ENCODE assay signal across 14 mouse cellular contexts in the genomic region with DNA sequence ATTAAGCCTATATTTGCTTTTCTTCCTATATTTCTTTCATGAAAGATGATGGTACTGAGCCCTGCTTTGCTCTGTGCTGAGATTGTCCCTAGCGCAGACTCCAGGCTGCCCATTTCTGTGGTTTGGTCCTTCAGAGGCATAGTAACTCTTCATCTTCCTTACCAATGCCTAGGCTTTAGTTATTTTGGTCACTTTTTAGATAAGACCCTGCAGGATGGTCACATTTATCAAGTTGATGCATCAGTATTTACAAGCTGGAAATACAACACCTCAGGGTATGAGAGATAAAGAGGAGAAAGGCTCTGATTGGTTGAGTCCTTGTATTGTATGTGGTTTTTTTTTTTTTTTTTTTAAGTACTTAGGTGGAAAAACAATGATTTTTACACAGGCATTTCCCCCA. TPM values are rescaled to one million over a fixed set of nuclear protein-coding genes. Genes with fewer than 3 reads are reported as not detected.
DNase-seq lines count a peak whose midpoint lies in the region; ATAC-seq and TF ChIP-seq lines count a peak whose summit lies in the region.
"Had no signal": no experiment of that assay in that cellular context is flagged by ENCODE, and none has a peak within 500 bp of the region (broad histone marks: within the 10 kb centered on the region; RNA-seq: fewer than 3 reads in every experiment).

No protein-coding gene starts in this region.

- WGBS in kidney, adult 2 months: 23% methylated on average over 1 of the region's 1 CpGs
- 17% methylated on average over 1 of the region's 1 CpGs for WGBS in embryonic facial prominence, embryonic 12.5 days
- 9% methylated on average over 1 of the region's 1 CpGs for WGBS in hindbrain, embryonic 10.5 days
- 5% methylated on average over 1 of the region's 1 CpGs for WGBS in midbrain, embryonic 14.5 days

- peaks cover 12% of the 10 kb centered on the region for H3K27me3 ChIP-seq in kidney, adult 2 months (replicated peaks; ENCODE audit: control insufficient read depth, insufficient read depth, low read length)
- peaks cover 58% of the 10 kb centered on the region for H3K27me3 ChIP-seq in embryonic facial prominence, embryonic 12.5 days
- H3K27me3 ChIP-seq in hindbrain, embryonic 10.5 days (ENCODE audit: insufficient read depth, poor library complexity, severe bottlenecking): peaks cover 75% of the 10 kb centered on the region
- no peaks in the 10 kb centered on the region for H3K27me3 ChIP-seq in midbrain, embryonic 14.5 days (ENCODE audit: control insufficient read depth, insufficient read depth, low read length)

- no peak overlapping the region for H3K9ac ChIP-seq in embryonic facial prominence, embryonic 12.5 days
- peak overlapping the region; percentile 100 for H3K9ac ChIP-seq in midbrain, embryonic 14.5 days (replicated peaks; ENCODE audit: low read length)
- H3K9ac ChIP-seq: heart, embryonic 13.5 days; intestine, embryonic 15.5 days; lung, embryonic 15.5 days had no signal

- peak overlapping the region; percentile 41 for H3K4me2 ChIP-seq in embryonic facial prominence, embryonic 12.5 days (replicated peaks)
- H3K4me2 ChIP-seq in midbrain, embryonic 14.5 days (ENCODE audit: low read length): peak overlapping the region; percentile 90
- H3K4me2 ChIP-seq: heart, embryonic 13.5 days; intestine, embryonic 15.5 days; lung, embryonic 15.5 days had no signal

- no peak for ATAC-seq in embryonic facial prominence, embryonic 12.5 days (ENCODE audit: insufficient number of reproducible peaks, insufficient read depth, low FRiP score, low TSS enrichment)
- no peak for ATAC-seq in midbrain, embryonic 14.5 days (ENCODE audit: low FRiP score, low TSS enrichment)
- ATAC-seq: intestine, embryonic 15.5 days had no signal

- H3K27ac ChIP-seq in kidney, adult 2 months (ENCODE audit: insufficient read depth, low read depth, low read length): peak overlapping the region; percentile 71; the same call in 1 of the 2 replicates
- H3K27ac ChIP-seq in embryonic facial prominence, embryonic 12.5 days: no peak overlapping the region
- H3K27ac ChIP-seq in hindbrain, embryonic 10.5 days: peak overlapping the region; percentile 99
- H3K27ac ChIP-seq in midbrain, embryonic 14.5 days (replicated peaks; ENCODE audit: low read depth, low read length): peak overlapping the region; percentile 75
- H3K27ac ChIP-seq: heart, embryonic 13.5 days; intestine, embryonic 15.5 days; lung, embryonic 15.5 days had no signal

- H3K4me1 ChIP-seq in kidney, adult 2 months (ENCODE audit: control insufficient read depth, insufficient read depth, low read length): no peaks in the 10 kb centered on the region; the same call in 1 of the 2 replicates
- peaks cover 24% of the 10 kb centered on the region for H3K4me1 ChIP-seq in embryonic facial prominence, embryonic 12.5 days
- peaks cover 37% of the 10 kb centered on the region for H3K4me1 ChIP-seq in hindbrain, embryonic 10.5 days (replicated peaks)
- H3K4me1 ChIP-seq in midbrain, embryonic 14.5 days (ENCODE audit: control insufficient read depth, insufficient read depth, low read length): peaks cover 33% of the 10 kb centered on the region

- no peak for TF ChIP-seq CTCF in kidney, adult 2 months (conservative IDR thresholded peaks at IDR 0.05; ENCODE audit: insufficient read depth, insufficient read length, low read depth, low read length)

- H3K4me3 ChIP-seq in kidney, adult 2 months (ENCODE audit: insufficient read depth, low read depth, low read length): peak overlapping the region; percentile 28; the same call in 1 of the 2 replicates
- peak overlapping the region; percentile 26 for H3K4me3 ChIP-seq in embryonic facial prominence, embryonic 12.5 days
- peak overlapping the region; percentile 84 for H3K4me3 ChIP-seq in hindbrain, embryonic 10.5 days
- H3K4me3 ChIP-seq in midbrain, embryonic 14.5 days (replicated peaks; ENCODE audit: low read depth, low read length): peak overlapping the region; percentile 92
- H3K4me3 ChIP-seq: heart, embryonic 13.5 days; intestine, embryonic 15.5 days; lung, embryonic 15.5 days had no signal

- TF ChIP-seq POLR2A in kidney, adult 2 months (IDR thresholded peaks at IDR 0.05; ENCODE audit: low read depth, low read length): no peak

- no peaks in the 10 kb centered on the region; the same call in 1 of the 2 replicates for H3K36me3 ChIP-seq in kidney, adult 2 months (ENCODE audit: control insufficient read depth, insufficient read depth, low read length)
- H3K36me3 ChIP-seq in embryonic facial prominence, embryonic 12.5 days: no peaks in the 10 kb centered on the region
- H3K36me3 ChIP-seq in hindbrain, embryonic 10.5 days: peaks cover 52% of the 10 kb centered on the region
- peaks cover 31% of the 10 kb centered on the region for H3K36me3 ChIP-seq in midbrain, embryonic 14.5 days (ENCODE audit: control insufficient read depth, insufficient read depth, low read length)
- H3K36me3 ChIP-seq: heart, embryonic 13.5 days; intestine, embryonic 15.5 days; lung, embryonic 15.5 days had no signal

- no peaks in the 10 kb centered on the region for H3K9me3 ChIP-seq in embryonic facial prominence, embryonic 12.5 days
- no peaks in the 10 kb centered on the region for H3K9me3 ChIP-seq in hindbrain, embryonic 10.5 days
- H3K9me3 ChIP-seq in midbrain, embryonic 14.5 days (ENCODE audit: control insufficient read depth, low read length): no peaks in the 10 kb centered on the region
- H3K9me3 ChIP-seq: heart, embryonic 13.5 days; intestine, embryonic 15.5 days; lung, embryonic 15.5 days had no signal

- DNase-seq in kidney, adult 2 months: peak; percentile 11
- DNase-seq in kidney, postnatal 10 days: no peak
- no peak for DNase-seq in hindbrain, embryonic 10.5 days (ENCODE audit: low spot score)
- DNase-seq in midbrain, embryonic 14.5 days: peak; percentile 56
- DNase-seq in lung, postnatal 36 days: no peak
- DNase-seq in spleen, postnatal 14 days (ENCODE audit: low spot score in 2 of 2): no peak
- no peak for DNase-seq in urinary bladder, adult 2 months (ENCODE audit: low spot score)
- DNase-seq: cerebellum, postnatal 25 days; gastrocnemius, postnatal 36 days; liver had no signal

RNA-seq across cellular contexts. Expression of a gene that starts 5.2 kb away (rescaled TPM):
- polyA plus RNA-seq in kidney, adult 2 months (2012; rRNA removed): 14.4 and 18.0 TPM in 2 replicates
- 10.3 and 12.1 TPM in 2 replicates for polyA plus RNA-seq in embryonic facial prominence, embryonic 12.5 days (2016; fragmentation: Nextera tagmentation; extraction: Ambion mirVana)
- 16.8 and 17.8 TPM in 2 replicates for polyA plus RNA-seq in hindbrain, embryonic 10.5 days (2016; fragmentation: Nextera tagmentation; extraction: Ambion mirVana)
- 20.0 and 24.5 TPM in 2 replicates for polyA plus RNA-seq in midbrain, embryonic 14.5 days (2014; fragmentation: Nextera tagmentation; extraction: Ambion mirVana)
- 0.21 and 0.22 TPM in 2 replicates for polyA plus RNA-seq in urinary bladder, adult 2 months (2012; rRNA removed)

Comparison
In these comparisons a context has a peak if more than half of its experiments do, and no peak if none do; other contexts are left out.
1. DNase-seq: peak in kidney, adult 2 months (single experiment) and midbrain, embryonic 14.5 days (single experiment); none in kidney, postnatal 10 days (single experiment), hindbrain, embryonic 10.5 days (single experiment), lung, postnatal 36 days (single experiment), spleen, postnatal 14 days (0 of 2) and urinary bladder, adult 2 months (single experiment).
2. H3K4me3 ChIP-seq: peak in every context shown above with its lines; median percentile 92 in midbrain, embryonic 14.5 days; 84 in hindbrain, embryonic 10.5 days; 28 in kidney, adult 2 months; 26 in embryonic facial prominence, embryonic 12.5 days.